Mouse (Mus musculus): ENCODE measurements around the gene 2310007B03Rik. TPM values are rescaled to one million over a fixed set of nuclear protein-coding genes. Genes with fewer than 3 reads are reported as not detected.

Gene 2310007B03Rik
- total RNA-seq, 1 experiment = 0.62 TPM

DNA sequence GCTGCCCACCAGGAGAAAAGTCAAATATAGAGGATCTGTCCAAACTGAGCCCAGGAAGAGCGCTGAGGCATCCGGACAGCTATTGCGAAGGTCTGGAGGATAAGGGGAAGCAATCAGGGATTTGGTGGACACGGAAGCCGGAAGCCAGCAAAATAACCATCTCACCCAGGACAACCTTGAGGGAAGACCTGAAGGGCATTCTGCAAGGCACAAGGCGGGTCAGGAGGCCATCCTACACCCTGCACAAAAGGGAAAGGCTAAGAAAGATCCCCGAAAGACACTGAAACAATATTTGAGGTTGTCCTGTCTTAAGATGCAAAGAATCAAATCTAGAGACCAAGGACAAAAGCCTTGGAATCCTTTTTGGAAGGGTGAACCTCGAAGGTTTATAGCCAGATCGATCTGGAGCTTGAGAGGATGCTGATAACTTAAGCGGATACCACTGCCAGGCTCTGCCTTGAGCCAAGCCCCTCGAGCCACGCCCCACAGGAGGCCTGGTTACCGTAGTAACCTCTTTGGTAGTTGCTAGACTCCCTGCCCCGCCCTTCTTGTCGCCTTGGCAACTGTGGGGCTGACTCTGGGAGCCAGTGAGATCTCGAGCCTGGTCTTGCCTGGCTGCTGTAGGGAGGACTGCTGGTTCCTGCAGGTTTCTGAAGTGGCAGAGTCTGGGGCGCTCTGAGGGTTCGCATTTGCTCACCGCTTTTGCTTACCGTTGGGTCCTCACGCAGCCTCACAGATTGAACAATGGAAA is 45.9 kb downstream of the 2310007B03Rik start:
- H3K27ac ChIP-seq (ENCODE audit: insufficient read depth, low read depth, low read length, poor library complexity, severe bottlenecking) = no peak overlapping the region
- in situ Hi-C loops (cut with MboI; ENCODE audit: low sequenced_read_pairs in 2 of 2, unreplicated experiment in 2 of 2) = no loop called here
- H3K36me3 ChIP-seq (ENCODE audit: control insufficient read depth, insufficient read depth, low read length, poor library complexity, severe bottlenecking) = no peaks in the 10 kb centered on the region
- H3K4me1 ChIP-seq (ENCODE audit: control insufficient read depth in 2 of 2, insufficient read depth in 2 of 2, low read length in 2 of 2, poor library complexity in 1 of 2) = peaks cover 0 to 2% of the 10 kb centered on the region in 2 experiments; a peak in 1 of 4 replicates
- H3K9ac ChIP-seq (ENCODE audit: insufficient read depth, low read depth, low read length, poor library complexity, severe bottlenecking) = no peak overlapping the region
- peak; percentile 96 for DNase-seq (ENCODE audit: low read depth, low spot score)
- H3K4me3 ChIP-seq (ENCODE audit: insufficient read depth in 1 of 2, low read depth in 1 of 2, low read length in 2 of 2, poor library complexity in 1 of 2, severe bottlenecking in 1 of 2) = peak overlapping the region in 1 of 2 experiments; percentile 27; a peak in 1 of 4 replicates
- no peaks in the 10 kb centered on the region for H3K9me3 ChIP-seq (ENCODE audit: control insufficient read depth, insufficient read depth, low read depth, low read length)
- no peak for TF ChIP-seq MAFK (IDR thresholded peaks at IDR 0.05; ENCODE audit: insufficient read depth, low read depth, low read length)
- TF ChIP-seq ZC3H11A (IDR thresholded peaks at IDR 0.05; ENCODE audit: borderline replicate concordance, low read depth, low read length) = no peak
- TF ChIP-seq HCFC1 (IDR thresholded peaks at IDR 0.05; ENCODE audit: borderline replicate concordance, insufficient read depth, low read length) = no peak
- TF ChIP-seq ZNF384 (IDR thresholded peaks at IDR 0.05; ENCODE audit: low read depth, low read length) = no peak
- no peak for TF ChIP-seq CHD2 (IDR thresholded peaks at IDR 0.05; ENCODE audit: low read depth, low read length)

DNA sequence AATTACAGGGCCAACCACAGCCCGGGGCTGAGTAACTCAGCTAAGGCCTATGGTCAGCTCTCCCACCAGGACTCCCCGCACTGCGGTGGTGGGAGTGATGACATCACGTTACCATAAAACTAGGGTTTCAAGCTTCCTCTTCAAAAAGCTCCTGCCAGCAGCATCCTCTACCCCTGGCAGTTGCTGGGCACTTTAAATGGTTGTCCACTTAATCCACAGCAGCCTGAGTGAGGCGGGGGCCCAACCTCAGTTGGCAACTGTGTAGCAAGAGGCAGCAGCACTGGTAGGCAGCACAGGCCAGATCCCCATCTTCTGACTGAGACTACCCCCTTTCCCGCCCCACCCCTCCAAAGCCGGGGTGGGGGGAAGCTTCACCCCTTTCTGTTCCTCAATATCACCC is 58.0 kb downstream of the 2310007B03Rik start:
- Histone ChIP-seq H3K36me3 (ENCODE audit: control insufficient read depth, insufficient read depth, low read length, poor library complexity, severe bottlenecking) (no peaks in the 10 kb centered on the region), H3K27ac (ENCODE audit: insufficient read depth, low read depth, low read length, poor library complexity, severe bottlenecking) (no peak overlapping the region), H3K4me3 (ENCODE audit: insufficient read depth in 1 of 2, low read depth in 1 of 2, low read length in 2 of 2, poor library complexity in 1 of 2, severe bottlenecking in 1 of 2) (no peak overlapping the region), H3K4me1 (ENCODE audit: control insufficient read depth in 2 of 2, insufficient read depth in 2 of 2, low read length in 2 of 2, poor library complexity in 1 of 2) (peaks cover 0 to 9% of the 10 kb centered on the region in 2 experiments; a peak in 2 of 4 replicates), H3K9ac (ENCODE audit: insufficient read depth, low read depth, low read length, poor library complexity, severe bottlenecking) (no peak overlapping the region), H3K9me3 (ENCODE audit: control insufficient read depth, insufficient read depth, low read depth, low read length) (no peaks in the 10 kb centered on the region)
- no peak for TF ChIP-seq ZC3H11A (IDR thresholded peaks at IDR 0.05; ENCODE audit: borderline replicate concordance, low read depth, low read length)
- TF ChIP-seq CHD2 (IDR thresholded peaks at IDR 0.05; ENCODE audit: low read depth, low read length) = no peak
- TF ChIP-seq ZNF384 (IDR thresholded peaks at IDR 0.05; ENCODE audit: low read depth, low read length) = no peak
- TF ChIP-seq HCFC1 (IDR thresholded peaks at IDR 0.05; ENCODE audit: borderline replicate concordance, insufficient read depth, low read length) = no peak
- no peak for TF ChIP-seq MAFK (IDR thresholded peaks at IDR 0.05; ENCODE audit: insufficient read depth, low read depth, low read length)
- DNase-seq (ENCODE audit: low read depth, low spot score) = no peak
- in situ Hi-C loops (cut with MboI; ENCODE audit: low sequenced_read_pairs in 2 of 2, unreplicated experiment in 2 of 2) = no loop called here

DNA sequence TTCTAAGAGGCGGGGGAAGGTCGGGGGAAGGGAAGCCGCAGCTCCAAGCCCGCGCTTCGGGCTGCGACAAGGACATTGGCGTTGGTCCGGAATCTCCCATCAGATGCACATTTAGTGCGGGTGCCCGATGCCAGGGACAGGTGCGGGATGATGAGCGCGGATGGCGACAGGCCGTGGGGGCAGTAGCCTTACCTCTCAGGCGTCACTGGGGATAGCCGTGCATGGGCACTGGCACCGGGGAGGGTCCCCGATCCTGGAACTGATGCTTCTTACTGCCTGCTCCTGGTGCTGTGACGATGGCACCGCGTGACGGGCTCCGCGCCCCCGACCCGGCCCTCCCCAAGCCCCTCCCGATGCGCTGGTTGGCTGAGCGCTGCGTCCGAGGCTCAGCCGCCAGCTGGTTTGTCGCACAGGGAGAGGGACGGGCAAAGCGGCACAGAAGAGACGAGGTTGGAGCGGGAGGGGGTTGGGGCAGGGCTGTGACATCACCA is 59.1 kb downstream of the 2310007B03Rik start, which contains the start of gene Kif1a:
Kif1a (minus strand) TSS at position 381 of the 491 bp plus-strand sequence.
- Histone ChIP-seq H3K4me3 (ENCODE audit: insufficient read depth in 1 of 2, low read depth in 1 of 2, low read length in 2 of 2, poor library complexity in 1 of 2, severe bottlenecking in 1 of 2) (peak within 1 kb of the TSS; percentile 61 to 62), H3K9me3 (ENCODE audit: control insufficient read depth, insufficient read depth, low read depth, low read length) (no peaks in the 10 kb centered on the region), H3K36me3 (ENCODE audit: control insufficient read depth, insufficient read depth, low read length, poor library complexity, severe bottlenecking) (no peaks in the 10 kb centered on the region), H3K4me1 (ENCODE audit: control insufficient read depth in 2 of 2, insufficient read depth in 2 of 2, low read length in 2 of 2, poor library complexity in 1 of 2) (peaks cover 0 to 9% of the 10 kb centered on the region in 2 experiments; a peak in 2 of 4 replicates), H3K27ac (ENCODE audit: insufficient read depth, low read depth, low read length, poor library complexity, severe bottlenecking) (no peak within 1 kb of the TSS), H3K9ac (ENCODE audit: insufficient read depth, low read depth, low read length, poor library complexity, severe bottlenecking) (peak within 1 kb of the TSS; percentile 67; the same call in 1 of the 2 replicates)
- TF ChIP-seq MAFK (IDR thresholded peaks at IDR 0.05; ENCODE audit: insufficient read depth, low read depth, low read length) (no peak), ZNF384 (IDR thresholded peaks at IDR 0.05; ENCODE audit: low read depth, low read length) (no peak), HCFC1 (IDR thresholded peaks at IDR 0.05; ENCODE audit: borderline replicate concordance, insufficient read depth, low read length) (no peak), ZC3H11A (IDR thresholded peaks at IDR 0.05; ENCODE audit: borderline replicate concordance, low read depth, low read length) (no peak), CHD2 (IDR thresholded peaks at IDR 0.05; ENCODE audit: low read depth, low read length) (no peak)
- DNase-seq (ENCODE audit: low read depth, low spot score) = no peak
- in situ Hi-C loops (cut with MboI; ENCODE audit: low sequenced_read_pairs in 2 of 2, unreplicated experiment in 2 of 2) = no loop called here

Other genes with a start within 250 kb of the 2310007B03Rik start
- gene Capn10, start 226.6 kb downstream of the 2310007B03Rik start, total RNA-seq (2012; rRNA removed) = 32.6 and 47.8 TPM in 2 replicates
- 0.22 and 0.42 TPM in 2 replicates for gene Gpr35, start 210.1 kb downstream of the 2310007B03Rik start, total RNA-seq (2012; rRNA removed)
- gene Aqp12, start 154.6 kb downstream of the 2310007B03Rik start, total RNA-seq (2012; rRNA removed) = not detected in 2 replicates
- gene Kif1a, start 59.0 kb downstream of the 2310007B03Rik start, total RNA-seq (2012; rRNA removed) = 8.2 and 10.2 TPM in 2 replicates
- not detected in 2 replicates for gene Agxt, start 25.7 kb downstream of the 2310007B03Rik start, total RNA-seq (2012; rRNA removed)
- gene Crocc2, start 7.8 kb upstream of the 2310007B03Rik start, total RNA-seq (2012; rRNA removed) = 3.1 and 3.2 TPM in 2 replicates
- gene Sned1, start 74.9 kb upstream of the 2310007B03Rik start, total RNA-seq (2012; rRNA removed) = 11.8 and 13.3 TPM in 2 replicates
- 38.7 and 38.9 TPM in 2 replicates for gene Mterf4, start 145.0 kb upstream of the 2310007B03Rik start, total RNA-seq (2012; rRNA removed)
- 18.6 and 22.0 TPM in 2 replicates for gene Ppp1r7, start 181.9 kb upstream of the 2310007B03Rik start, total RNA-seq (2012; rRNA removed)
- 34.4 and 36.8 TPM in 2 replicates for gene Pask, start 182.5 kb upstream of the 2310007B03Rik start, total RNA-seq (2012; rRNA removed)
- gene Ano7, start 213.0 kb upstream of the 2310007B03Rik start, total RNA-seq (2012; rRNA removed) = 0.13 and 0.21 TPM in 2 replicates

Data from ES-E14 (cell line).